ENCODE assay signal across 13 mouse cellular contexts in the genomic region with DNA sequence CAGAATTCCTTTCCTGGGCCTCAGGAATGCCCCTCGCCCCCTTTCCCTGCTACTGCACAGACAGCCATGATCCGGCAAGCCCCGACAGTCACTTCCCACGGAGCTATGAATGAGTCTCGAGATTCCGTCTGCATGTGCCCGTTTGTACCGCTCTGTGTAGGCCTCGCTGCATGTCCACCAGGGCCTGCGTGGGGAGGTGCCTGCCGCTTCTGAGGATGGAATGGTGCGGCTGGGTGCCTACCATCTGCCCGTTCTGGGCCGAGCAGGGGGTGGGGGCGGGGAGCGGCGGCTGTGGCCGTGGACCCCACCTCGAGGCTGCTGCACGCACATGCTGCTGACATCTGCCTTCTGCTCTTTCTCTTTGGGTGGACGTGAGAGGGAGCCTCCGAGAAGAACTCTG. TPM values are rescaled to one million over a fixed set of nuclear protein-coding genes. Genes with fewer than 3 reads are reported as not detected.
DNase-seq lines count a peak whose midpoint lies in the region; ATAC-seq and TF ChIP-seq lines count a peak whose summit lies in the region.
"Had no signal": no experiment of that assay in that cellular context is flagged by ENCODE, and none has a peak within 500 bp of the region (broad histone marks: within the 10 kb centered on the region; RNA-seq: fewer than 3 reads in every experiment).

No protein-coding gene starts in this region.

- H3K4me2 ChIP-seq in heart, embryonic 12.5 days = peak overlapping the region; percentile 17; the same call in 1 of the 2 replicates
- H3K4me2 ChIP-seq: lung, embryonic 15.5 days had no signal

- no peaks in the 10 kb centered on the region for H3K9me3 ChIP-seq in heart, embryonic 12.5 days (replicated peaks)
- no peaks in the 10 kb centered on the region for H3K9me3 ChIP-seq in ES-Bruce4 (replicated peaks; ENCODE audit: control insufficient read depth, insufficient read depth, low read length, poor library complexity, severe bottlenecking)
- no peaks in the 10 kb centered on the region for H3K9me3 ChIP-seq in limb, embryonic 10.5 days (replicated peaks)
- H3K9me3 ChIP-seq: embryonic facial prominence, embryonic 15.5 days; lung, embryonic 15.5 days; megakaryocyte, embryonic 14.5 days had no signal

- TF ChIP-seq EP300 in ES-Bruce4 (IDR thresholded peaks at IDR 0.05; ENCODE audit: insufficient read depth, low read depth, low read length) = no peak

- H3K4me3 ChIP-seq in heart, embryonic 12.5 days = no peak overlapping the region
- H3K4me3 ChIP-seq in ES-Bruce4 (ENCODE audit: low read depth, low read length) = peak overlapping the region; percentile 21
- no peak overlapping the region for H3K4me3 ChIP-seq in limb, embryonic 10.5 days
- H3K4me3 ChIP-seq: embryonic facial prominence, embryonic 15.5 days; lung, embryonic 15.5 days; megakaryocyte, embryonic 14.5 days had no signal

- TF ChIP-seq CTCF in ES-Bruce4 (IDR thresholded peaks at IDR 0.05; ENCODE audit: low read depth, low read length) = no peak

- no peak overlapping the region for H3K27ac ChIP-seq in heart, embryonic 12.5 days (ENCODE audit: poor library complexity, severe bottlenecking)
- no peak overlapping the region for H3K27ac ChIP-seq in ES-Bruce4 (ENCODE audit: insufficient read depth, low read length)
- peak overlapping the region; percentile 71 for H3K27ac ChIP-seq in limb, embryonic 10.5 days
- H3K27ac ChIP-seq: embryonic facial prominence, embryonic 15.5 days; lung, embryonic 15.5 days had no signal

- peaks cover 51% of the 10 kb centered on the region for H3K27me3 ChIP-seq in heart, embryonic 12.5 days (replicated peaks)
- no peaks in the 10 kb centered on the region for H3K27me3 ChIP-seq in ES-Bruce4 (ENCODE audit: control insufficient read depth, insufficient read depth, low read length, poor library complexity, severe bottlenecking)
- peaks cover 61% of the 10 kb centered on the region for H3K27me3 ChIP-seq in limb, embryonic 10.5 days (ENCODE audit: low read depth, poor library complexity, severe bottlenecking)
- H3K27me3 ChIP-seq: embryonic facial prominence, embryonic 15.5 days had no signal

- H3K36me3 ChIP-seq in heart, embryonic 12.5 days = no peaks in the 10 kb centered on the region
- H3K36me3 ChIP-seq in ES-Bruce4 (ENCODE audit: control insufficient read depth, insufficient read depth, low read length, poor library complexity, severe bottlenecking) = no peaks in the 10 kb centered on the region
- H3K36me3 ChIP-seq in limb, embryonic 10.5 days = no peaks in the 10 kb centered on the region
- H3K36me3 ChIP-seq: embryonic facial prominence, embryonic 15.5 days; lung, embryonic 15.5 days had no signal

- TF ChIP-seq POLR2A in ES-Bruce4 (IDR thresholded peaks at IDR 0.05; ENCODE audit: insufficient read depth, low read length) = no peak

- peaks cover 7% of the 10 kb centered on the region for H3K4me1 ChIP-seq in heart, embryonic 12.5 days (replicated peaks)
- peaks cover 6% of the 10 kb centered on the region for H3K4me1 ChIP-seq in ES-Bruce4 (ENCODE audit: control insufficient read depth, insufficient read depth, low read length)
- H3K4me1 ChIP-seq in limb, embryonic 10.5 days = peaks cover 26% of the 10 kb centered on the region
- H3K4me1 ChIP-seq: lung, embryonic 15.5 days; megakaryocyte, embryonic 14.5 days had no signal

- no peak overlapping the region for H3K9ac ChIP-seq in heart, embryonic 12.5 days
- H3K9ac ChIP-seq in ES-Bruce4 (ENCODE audit: low read depth, poor library complexity, severe bottlenecking) = peak overlapping the region; percentile 13; the same call in 1 of the 2 replicates
- H3K9ac ChIP-seq: embryonic facial prominence, embryonic 15.5 days; lung, embryonic 15.5 days had no signal

- ATAC-seq in heart, embryonic 12.5 days (ENCODE audit: insufficient number of reproducible peaks, low FRiP score) = no peak

- WGBS in heart, embryonic 12.5 days = 41% methylated on average over 22 of the region's 22 CpGs
- WGBS in limb, embryonic 10.5 days = 48% methylated on average over 22 of the region's 22 CpGs

- DNase-seq in cerebellum, adult 9-11 months = peak; percentile 35
- DNase-seq in cerebellum, postnatal 36 days = no peak
- DNase-seq in heart, adult 18-20 months = no peak
- no peak for DNase-seq in limb, embryonic 10.5 days (ENCODE audit: low spot score)
- DNase-seq in retina, embryonic 14.5 days (ENCODE audit: low spot score) = no peak
- DNase-seq in ovary, postnatal 36 days (ENCODE audit: low spot score) = no peak
- DNase-seq: adrenal gland, postnatal 25 days; thymus, postnatal 14 days had no signal

RNA-seq across cellular contexts. Expression of gene Ier2, which starts 45.6 kb away (rescaled TPM):
- 63.4 and 68.1 TPM in 2 replicates for polyA plus RNA-seq in heart, embryonic 12.5 days (2016; fragmentation: Nextera tagmentation; extraction: Ambion mirVana)
- 10 to 100 TPM; 11.2 to 13.4 TPM for total RNA-seq in heart, adult 18-20 months (2021)
- 42.8 and 44.8 TPM in 2 replicates for polyA plus RNA-seq in ES-Bruce4 (2011; ENCODE audit: insufficient read depth, insufficient read length, low read depth, missing spikeins)
- polyA plus RNA-seq in limb, embryonic 10.5 days (2016; fragmentation: Nextera tagmentation; extraction: Ambion mirVana) = 199 and 229 TPM in 2 replicates
